Mouse (Mus musculus): ENCODE measurements around the gene Acsf2. TPM values are rescaled to one million over a fixed set of nuclear protein-coding genes. Genes with fewer than 3 reads are reported as not detected.

Acsf2 gene
- total and polyA plus RNA-seq, 3 experiments: 0.27 to 1.6 (median 1.6) TPM

GRCm38 (mm10) chr11:94620766-94621457 lies 19.2 kb upstream of the Acsf2 start:
- H3K27me3 ChIP-seq (ENCODE audit: insufficient read depth, low read length): peaks cover 5% of the 10 kb centered on the region
- DNase-seq (ENCODE audit: low spot score) (no peak), ATAC-seq (ENCODE audit: extremely low read depth, insufficient number of reproducible peaks, low FRiP score, poor library complexity, severe bottlenecking) (no peak)
- TF ChIP-seq GATA2 (IDR thresholded peaks at IDR 0.05; ENCODE audit: borderline replicate concordance, low read depth, low read length) (no peak), POLR2AphosphoS5 (IDR thresholded peaks at IDR 0.05; ENCODE audit: insufficient replicate concordance, low read depth, low read length) (no peak), CTCF (IDR thresholded peaks at IDR 0.05; ENCODE audit: low read depth, low read length) (no peak), GATA1 (IDR thresholded peaks at IDR 0.05; ENCODE audit: borderline replicate concordance, low read length) (no peak), TAL1 (conservative IDR thresholded peaks at IDR 0.05; ENCODE audit: low read depth, low read length) (no peak)
- H3K4me1 ChIP-seq (ENCODE audit: insufficient read depth, low read depth, low read length): peaks cover 6% of the 10 kb centered on the region
- H3K36me3 ChIP-seq (replicated peaks): no peaks in the 10 kb centered on the region
- no peaks in the 10 kb centered on the region for H3K9me3 ChIP-seq (replicated peaks)
- no peak overlapping the region for H3K4me3 ChIP-seq (ENCODE audit: low read depth, low read length)

- ATAC-seq (ENCODE audit: extremely low read depth, insufficient number of reproducible peaks, low FRiP score, poor library complexity, severe bottlenecking) (no peak), DNase-seq (ENCODE audit: low spot score) (no peak)
- Histone ChIP-seq H3K4me1 (ENCODE audit: insufficient read depth, low read depth, low read length) (peaks cover 6% of the 10 kb centered on the region), H3K9me3 (replicated peaks) (no peaks in the 10 kb centered on the region), H3K36me3 (replicated peaks) (no peaks in the 10 kb centered on the region), H3K4me3 (ENCODE audit: low read depth, low read length) (no peak overlapping the region), H3K27me3 (ENCODE audit: insufficient read depth, low read length) (peaks cover 22% of the 10 kb centered on the region)
- no peak for TF ChIP-seq POLR2AphosphoS5 (IDR thresholded peaks at IDR 0.05; ENCODE audit: insufficient replicate concordance, low read depth, low read length)
- TF ChIP-seq CTCF (IDR thresholded peaks at IDR 0.05; ENCODE audit: low read depth, low read length): no peak
- TF ChIP-seq TAL1 (conservative IDR thresholded peaks at IDR 0.05; ENCODE audit: low read depth, low read length): no peak
- no peak for TF ChIP-seq GATA1 (IDR thresholded peaks at IDR 0.05; ENCODE audit: borderline replicate concordance, low read length)
- no peak for TF ChIP-seq GATA2 (IDR thresholded peaks at IDR 0.05; ENCODE audit: borderline replicate concordance, low read depth, low read length)
Measured at GRCm38 (mm10) chr11:94617646-94618045, 16.0 kb upstream of the Acsf2 start.

- H3K4me3 ChIP-seq (ENCODE audit: low read depth, low read length): no peak overlapping the region
- ATAC-seq (ENCODE audit: extremely low read depth, insufficient number of reproducible peaks, low FRiP score, poor library complexity, severe bottlenecking) (no peak), DNase-seq (ENCODE audit: low spot score) (no peak)
- TF ChIP-seq POLR2AphosphoS5 (IDR thresholded peaks at IDR 0.05; ENCODE audit: insufficient replicate concordance, low read depth, low read length): no peak
- no peak for TF ChIP-seq GATA1 (IDR thresholded peaks at IDR 0.05; ENCODE audit: borderline replicate concordance, low read length)
- TF ChIP-seq CTCF (IDR thresholded peaks at IDR 0.05; ENCODE audit: low read depth, low read length): no peak
- no peak for TF ChIP-seq GATA2 (IDR thresholded peaks at IDR 0.05; ENCODE audit: borderline replicate concordance, low read depth, low read length)
- TF ChIP-seq TAL1 (conservative IDR thresholded peaks at IDR 0.05; ENCODE audit: low read depth, low read length): no peak
- no peaks in the 10 kb centered on the region for H3K9me3 ChIP-seq (replicated peaks)
- peaks cover 22% of the 10 kb centered on the region for H3K27me3 ChIP-seq (ENCODE audit: insufficient read depth, low read length)
- H3K36me3 ChIP-seq (replicated peaks): no peaks in the 10 kb centered on the region
- H3K4me1 ChIP-seq (ENCODE audit: insufficient read depth, low read depth, low read length): no peaks in the 10 kb centered on the region
Measured at GRCm38 (mm10) chr11:94615494-94615893, 13.8 kb upstream of the Acsf2 start.

GRCm38 (mm10) chr11:94614603-94615002 lies 12.9 kb upstream of the Acsf2 start:
- no peak for DNase-seq (ENCODE audit: low spot score)

GRCm38 (mm10) chr11:94610744-94611740 lies 9.4 kb upstream of the Acsf2 start:
- TF ChIP-seq CTCF (IDR thresholded peaks at IDR 0.05; ENCODE audit: low read depth, low read length) (no peak), GATA1 (IDR thresholded peaks at IDR 0.05; ENCODE audit: borderline replicate concordance, low read length) (no peak), POLR2AphosphoS5 (IDR thresholded peaks at IDR 0.05; ENCODE audit: insufficient replicate concordance, low read depth, low read length) (no peak), TAL1 (conservative IDR thresholded peaks at IDR 0.05; ENCODE audit: low read depth, low read length) (no peak), GATA2 (IDR thresholded peaks at IDR 0.05; ENCODE audit: borderline replicate concordance, low read depth, low read length) (no peak)
- DNase-seq (ENCODE audit: low spot score) (no peak), ATAC-seq (ENCODE audit: extremely low read depth, insufficient number of reproducible peaks, low FRiP score, poor library complexity, severe bottlenecking) (no peak)
- H3K4me1 ChIP-seq (ENCODE audit: insufficient read depth, low read depth, low read length): no peaks in the 10 kb centered on the region
- H3K9me3 ChIP-seq (replicated peaks): no peaks in the 10 kb centered on the region
- H3K36me3 ChIP-seq (replicated peaks): no peaks in the 10 kb centered on the region
- peaks cover 23% of the 10 kb centered on the region for H3K27me3 ChIP-seq (ENCODE audit: insufficient read depth, low read length)
- no peak overlapping the region for H3K4me3 ChIP-seq (ENCODE audit: low read depth, low read length)

More at GRCm38 (mm10) chr11:94614603-94615002, 12.9 kb upstream of the Acsf2 start:
- Histone ChIP-seq H3K4me3 (ENCODE audit: low read depth, low read length) (no peak overlapping the region), H3K9me3 (replicated peaks) (no peaks in the 10 kb centered on the region), H3K36me3 (replicated peaks) (no peaks in the 10 kb centered on the region), H3K27me3 (ENCODE audit: insufficient read depth, low read length) (peaks cover 22% of the 10 kb centered on the region), H3K4me1 (ENCODE audit: insufficient read depth, low read depth, low read length) (no peaks in the 10 kb centered on the region)
- no peak for TF ChIP-seq GATA1 (IDR thresholded peaks at IDR 0.05; ENCODE audit: borderline replicate concordance, low read length)
- no peak for TF ChIP-seq POLR2AphosphoS5 (IDR thresholded peaks at IDR 0.05; ENCODE audit: insufficient replicate concordance, low read depth, low read length)
- no peak for TF ChIP-seq TAL1 (conservative IDR thresholded peaks at IDR 0.05; ENCODE audit: low read depth, low read length)
- TF ChIP-seq CTCF (IDR thresholded peaks at IDR 0.05; ENCODE audit: low read depth, low read length): no peak
- ATAC-seq (ENCODE audit: extremely low read depth, insufficient number of reproducible peaks, low FRiP score, poor library complexity, severe bottlenecking): no peak
